Mouse (Mus musculus): ENCODE results near the gene Slc30a1. TPM values are rescaled to one million over a fixed set of nuclear protein-coding genes. Genes with fewer than 3 reads are reported as not detected.

Slc30a1 gene
- polyA plus RNA-seq, 1 experiment from 2014 or later, result 5.6 TPM

DNA sequence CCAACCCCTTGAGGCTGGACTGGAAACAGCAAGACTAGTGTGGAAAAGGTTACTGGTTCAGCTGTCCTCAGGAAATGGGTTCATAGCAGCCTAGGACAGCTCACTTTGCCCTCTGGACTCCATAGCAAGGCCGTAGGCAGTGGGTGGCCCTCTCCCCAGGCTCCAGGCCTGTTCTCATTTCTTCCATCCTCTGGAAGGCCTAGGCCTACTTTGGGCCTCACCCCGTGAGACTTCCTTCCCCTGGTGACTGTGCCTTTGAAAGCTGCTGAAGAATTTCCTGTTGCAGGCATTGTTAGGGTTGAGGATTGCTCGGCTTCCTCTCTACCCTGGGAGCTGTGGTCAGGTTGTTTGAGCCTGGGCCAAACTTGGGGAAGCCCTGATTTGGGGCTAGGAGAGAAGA is 48.5 kb downstream of the Slc30a1 start:
- ATAC-seq, result peak; percentile 76
- TF ChIP-seq EP300 (IDR thresholded peaks at IDR 0.05) (peak; percentile 83), CTCF (IDR thresholded peaks at IDR 0.05) (no peak)
- Histone ChIP-seq H3K4me1 (ENCODE audit: insufficient read depth, low read depth, low read length) (peaks cover 6% of the 10 kb centered on the region; the same call in 1 of the 2 replicates), H3K9ac (replicated peaks; ENCODE audit: low read depth) (no peak overlapping the region), H3K4me3 (ENCODE audit: low read depth, low read length) (no peak overlapping the region), H3K9me3 (ENCODE audit: low read length) (no peaks in the 10 kb centered on the region), H3K27me3 (replicated peaks; ENCODE audit: insufficient read depth, low read length) (no peaks in the 10 kb centered on the region), H3K27ac (ENCODE audit: low read length) (peak overlapping the region; percentile 85), H3K4me2 (replicated peaks; ENCODE audit: low read depth, low read length) (no peak overlapping the region), H3K36me3 (ENCODE audit: insufficient read depth, low read length) (no peaks in the 10 kb centered on the region)
- peak; percentile 65 for DNase-seq (ENCODE audit: low spot score)
- 35% methylated on average over 3 of the region's 3 CpGs for WGBS

- H3K36me3 ChIP-seq (ENCODE audit: insufficient read depth, low read length), result no peaks in the 10 kb centered on the region
- no peak overlapping the region; the same call in 1 of the 2 replicates for H3K9ac ChIP-seq (replicated peaks; ENCODE audit: low read depth)
- no peaks in the 10 kb centered on the region for H3K9me3 ChIP-seq (ENCODE audit: low read length)
- DNase-seq (ENCODE audit: low spot score) (peak; percentile 54), ATAC-seq (peak; percentile 89)
- no peak overlapping the region for H3K4me3 ChIP-seq (ENCODE audit: low read depth, low read length)
- H3K4me1 ChIP-seq (ENCODE audit: insufficient read depth, low read depth, low read length), result peaks cover 6% of the 10 kb centered on the region; the same call in 1 of the 2 replicates
- TF ChIP-seq EP300 (IDR thresholded peaks at IDR 0.05) (peak; percentile 56; the same call in 1 of the 2 replicates), CTCF (IDR thresholded peaks at IDR 0.05) (no peak)
- 53% methylated on average over 3 of the region's 3 CpGs for WGBS
- peak overlapping the region; percentile 25; the same call in 1 of the 2 replicates for H3K4me2 ChIP-seq (replicated peaks; ENCODE audit: low read depth, low read length)
- no peaks in the 10 kb centered on the region for H3K27me3 ChIP-seq (replicated peaks; ENCODE audit: insufficient read depth, low read length)
- peak overlapping the region; percentile 85 for H3K27ac ChIP-seq (ENCODE audit: low read length)
Observed at GRCm38 (mm10) chr1:191956261-191956660, 49.7 kb downstream of the Slc30a1 start.

DNA sequence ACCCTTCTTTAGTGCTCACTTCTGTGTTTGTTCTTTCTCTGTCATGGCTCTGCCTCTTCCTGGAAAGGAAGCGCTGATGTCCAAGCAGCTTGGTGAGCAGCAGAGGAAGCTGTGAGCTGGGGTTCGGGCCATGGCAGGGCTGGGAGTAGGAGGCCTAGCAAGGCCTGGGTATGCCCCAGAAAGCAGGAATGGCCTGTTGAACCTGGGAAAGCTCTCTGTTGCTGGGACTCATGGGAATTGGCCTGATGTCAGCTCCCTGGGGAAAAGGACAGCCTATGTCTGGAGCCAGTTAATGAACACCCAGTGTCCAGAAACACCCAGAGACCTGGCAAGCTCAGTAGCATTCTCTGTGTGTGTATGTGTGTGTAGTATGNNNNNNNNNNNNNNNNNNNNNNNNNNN is 50.3 kb downstream of the Slc30a1 start:
- peak; percentile 41 for ATAC-seq
- 41% methylated on average over 2 of the region's 2 CpGs for WGBS

GRCm38 (mm10) chr1:191957321-191957720 is 50.8 kb downstream of the Slc30a1 start:
- Histone ChIP-seq H3K4me2 (replicated peaks; ENCODE audit: low read depth, low read length) (no peak overlapping the region), H3K9me3 (ENCODE audit: low read length) (no peaks in the 10 kb centered on the region), H3K27ac (ENCODE audit: low read length) (peak overlapping the region; percentile 85; the same call in 1 of the 2 replicates), H3K36me3 (ENCODE audit: insufficient read depth, low read length) (no peaks in the 10 kb centered on the region), H3K4me1 (ENCODE audit: insufficient read depth, low read depth, low read length) (peaks cover 6% of the 10 kb centered on the region; the same call in 1 of the 2 replicates), H3K9ac (replicated peaks; ENCODE audit: low read depth) (no peak overlapping the region), H3K4me3 (ENCODE audit: low read depth, low read length) (no peak overlapping the region), H3K27me3 (replicated peaks; ENCODE audit: insufficient read depth, low read length) (no peaks in the 10 kb centered on the region)
- WGBS, result 66% methylated on average over 3 of the region's 3 CpGs
- ATAC-seq (no peak), DNase-seq (ENCODE audit: low spot score) (no peak)
- TF ChIP-seq EP300 (IDR thresholded peaks at IDR 0.05) (no peak), CTCF (IDR thresholded peaks at IDR 0.05) (no peak)

More for the DNA sequence above, 50.3 kb downstream of the Slc30a1 start:
- peak overlapping the region; percentile 25 for H3K4me2 ChIP-seq (replicated peaks; ENCODE audit: low read depth, low read length)
- no peak overlapping the region for H3K4me3 ChIP-seq (ENCODE audit: low read depth, low read length)
- no peaks in the 10 kb centered on the region for H3K36me3 ChIP-seq (ENCODE audit: insufficient read depth, low read length)
- H3K9ac ChIP-seq (replicated peaks; ENCODE audit: low read depth), result no peak overlapping the region
- peak; percentile 54 for DNase-seq (ENCODE audit: low spot score)
- H3K9me3 ChIP-seq (ENCODE audit: low read length), result no peaks in the 10 kb centered on the region
- H3K27me3 ChIP-seq (replicated peaks; ENCODE audit: insufficient read depth, low read length), result no peaks in the 10 kb centered on the region
- peak overlapping the region; percentile 85 for H3K27ac ChIP-seq (ENCODE audit: low read length)
- H3K4me1 ChIP-seq (ENCODE audit: insufficient read depth, low read depth, low read length), result peaks cover 6% of the 10 kb centered on the region; the same call in 1 of the 2 replicates
- TF ChIP-seq EP300 (IDR thresholded peaks at IDR 0.05) (no peak), CTCF (IDR thresholded peaks at IDR 0.05) (no peak)

- TF ChIP-seq EP300 (IDR thresholded peaks at IDR 0.05) (no peak), CTCF (IDR thresholded peaks at IDR 0.05) (no peak)
- no peaks in the 10 kb centered on the region for H3K9me3 ChIP-seq (ENCODE audit: low read length)
- DNase-seq (ENCODE audit: low spot score) (no peak), ATAC-seq (no peak)
- 34% methylated on average over 2 of the region's 2 CpGs for WGBS
- H3K36me3 ChIP-seq (ENCODE audit: insufficient read depth, low read length), result no peaks in the 10 kb centered on the region
- no peak overlapping the region for H3K4me2 ChIP-seq (replicated peaks; ENCODE audit: low read depth, low read length)
- H3K27me3 ChIP-seq (replicated peaks; ENCODE audit: insufficient read depth, low read length), result no peaks in the 10 kb centered on the region
- no peak overlapping the region for H3K9ac ChIP-seq (replicated peaks; ENCODE audit: low read depth)
- 0 out of 2 replicates have a peak, but pooled peaks cover 6% of the 10 kb centered on the region for H3K4me1 ChIP-seq (ENCODE audit: insufficient read depth, low read depth, low read length)
- H3K27ac ChIP-seq (ENCODE audit: low read length), result no peak overlapping the region
- no peak overlapping the region for H3K4me3 ChIP-seq (ENCODE audit: low read depth, low read length)
Observed at GRCm38 (mm10) chr1:191960946-191961345, 54.4 kb downstream of the Slc30a1 start.

Other genes starting within 250 kb of the Slc30a1 start
- gene Lpgat1, start 188.9 kb upstream of the Slc30a1 start, polyA plus RNA-seq (2015; fragmentation: Nextera tagmentation; extraction: Ambion mirVana), result 28.7 and 30.1 TPM in 2 replicates
- 4.8 and 5.9 TPM in 2 replicates for gene Nek2, start 85.3 kb upstream of the Slc30a1 start, polyA plus RNA-seq (2015; fragmentation: Nextera tagmentation; extraction: Ambion mirVana)
- 3.7 and 4.6 TPM in 2 replicates for gene Rd3, start 70.6 kb downstream of the Slc30a1 start, polyA plus RNA-seq (2015; fragmentation: Nextera tagmentation; extraction: Ambion mirVana)
- gene Traf5, start 185.8 kb downstream of the Slc30a1 start, polyA plus RNA-seq (2015; fragmentation: Nextera tagmentation; extraction: Ambion mirVana), result 27.0 and 27.1 TPM in 2 replicates
- gene Rcor3, start 231.3 kb downstream of the Slc30a1 start, polyA plus RNA-seq (2015; fragmentation: Nextera tagmentation; extraction: Ambion mirVana), result 26.1 and 27.6 TPM in 2 replicates